Mouse (Mus musculus): ENCODE data around the gene Gpr107. TPM values are rescaled to one million over a fixed set of nuclear protein-coding genes. Genes with fewer than 3 reads are reported as not detected.

Gene Gpr107
- polyA plus RNA-seq, 2 experiments = 5.4 to 8.6 TPM

DNA sequence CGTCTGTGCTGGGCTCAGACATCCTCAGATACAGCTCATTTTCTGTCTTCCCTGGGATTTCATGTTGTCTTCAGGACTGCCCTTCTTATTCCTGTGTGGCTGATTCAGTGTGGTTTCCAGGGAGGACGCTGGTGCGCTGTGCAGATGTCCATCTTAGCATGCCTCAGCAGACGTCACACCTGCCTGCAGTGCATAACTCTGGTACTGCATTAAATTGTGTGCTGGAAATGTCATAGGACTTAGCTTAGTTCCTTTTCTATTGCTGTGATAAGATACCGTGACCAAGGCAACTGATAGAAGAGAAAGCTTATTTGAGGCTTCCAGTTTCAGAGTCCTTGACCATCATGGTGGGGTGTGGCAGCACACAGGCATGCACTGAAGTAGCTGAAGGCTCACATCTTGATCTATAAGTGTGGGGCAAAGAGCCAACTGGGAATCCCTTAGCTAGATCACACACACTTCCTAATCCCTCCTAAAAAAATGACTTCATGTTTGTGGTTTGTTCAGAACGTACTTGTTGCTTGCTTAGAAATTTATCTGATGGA lies 30.7 kb downstream of the Gpr107 start:
- ATAC-seq (ENCODE audit: insufficient read depth) (no peak), DNase-seq (ENCODE audit: low read depth in 3 of 3, low spot score in 3 of 3) (no peak)
- TF ChIP-seq CTCF (IDR thresholded peaks at IDR 0.05; ENCODE audit: low read depth) (no peak), EP300 (IDR thresholded peaks at IDR 0.05; ENCODE audit: low read depth) (no peak)
- Histone ChIP-seq H3K4me3 (ENCODE audit: insufficient read depth in 1 of 2, low read depth in 2 of 2, low read length in 2 of 2) (no peak overlapping the region), H3K9ac (replicated peaks) (no peak overlapping the region), H3K27ac (no peak overlapping the region), H3K4me1 (replicated peaks; ENCODE audit: control insufficient read depth in 2 of 2, insufficient read depth in 2 of 2, low read length in 1 of 2) (no peaks in the 10 kb centered on the region), H3K4me2 (ENCODE audit: low read depth) (no peak overlapping the region), H3K9me3 (ENCODE audit: control insufficient read depth, low read length) (no peaks in the 10 kb centered on the region), H3K27me3 (ENCODE audit: control insufficient read depth, insufficient read depth, low read length) (no peaks in the 10 kb centered on the region), H3K36me3 (replicated peaks; ENCODE audit: control insufficient read depth, insufficient read depth, low read depth) (peaks cover 7% of the 10 kb centered on the region)
- WGBS (ENCODE audit: insufficient replicate concordance) = 60% methylated on average over 6 of the region's 6 CpGs

GRCm38 (mm10) chr2:31183830-31184229 lies 31.7 kb downstream of the Gpr107 start:
- no peak overlapping the region for H3K4me3 ChIP-seq (ENCODE audit: insufficient read depth in 1 of 2, low read depth in 2 of 2, low read length in 2 of 2)
- TF ChIP-seq CTCF (IDR thresholded peaks at IDR 0.05; ENCODE audit: low read depth) = 0 out of 2 replicates have a peak, but pooled peaks have one; percentile 7
- no peak for TF ChIP-seq EP300 (IDR thresholded peaks at IDR 0.05; ENCODE audit: low read depth)
- no peak for DNase-seq (ENCODE audit: low read depth in 3 of 3, low spot score in 3 of 3)
- 74% methylated on average over 1 of the region's 1 CpGs for WGBS (ENCODE audit: insufficient replicate concordance)
- H3K36me3 ChIP-seq (replicated peaks; ENCODE audit: control insufficient read depth, insufficient read depth, low read depth) = peaks cover 2% of the 10 kb centered on the region
- no peaks in the 10 kb centered on the region for H3K27me3 ChIP-seq (ENCODE audit: control insufficient read depth, insufficient read depth, low read length)
- ATAC-seq (ENCODE audit: insufficient read depth) = no peak
- H3K4me1 ChIP-seq (replicated peaks; ENCODE audit: control insufficient read depth in 2 of 2, insufficient read depth in 2 of 2, low read length in 1 of 2) = no peaks in the 10 kb centered on the region
- H3K4me2 ChIP-seq (ENCODE audit: low read depth) = no peak overlapping the region
- H3K9me3 ChIP-seq (ENCODE audit: control insufficient read depth, low read length) = no peaks in the 10 kb centered on the region
- no peak overlapping the region for H3K27ac ChIP-seq
- no peak overlapping the region for H3K9ac ChIP-seq (replicated peaks)

GRCm38 (mm10) chr2:31188691-31189090 lies 36.6 kb downstream of the Gpr107 start:
- H3K4me2 ChIP-seq (ENCODE audit: low read depth) = no peak overlapping the region
- no peak overlapping the region for H3K9ac ChIP-seq (replicated peaks)
- H3K36me3 ChIP-seq (replicated peaks; ENCODE audit: control insufficient read depth, insufficient read depth, low read depth) = no peaks in the 10 kb centered on the region; the same call in none of the 2 replicates
- H3K4me1 ChIP-seq (replicated peaks; ENCODE audit: control insufficient read depth in 2 of 2, insufficient read depth in 2 of 2, low read length in 1 of 2) = no peaks in the 10 kb centered on the region
- DNase-seq (ENCODE audit: low read depth in 3 of 3, low spot score in 3 of 3) (no peak), ATAC-seq (ENCODE audit: insufficient read depth) (no peak)
- TF ChIP-seq EP300 (IDR thresholded peaks at IDR 0.05; ENCODE audit: low read depth) (no peak), CTCF (IDR thresholded peaks at IDR 0.05; ENCODE audit: low read depth) (no peak)
- no peaks in the 10 kb centered on the region for H3K9me3 ChIP-seq (ENCODE audit: control insufficient read depth, low read length)
- H3K27ac ChIP-seq = no peak overlapping the region
- H3K4me3 ChIP-seq (ENCODE audit: insufficient read depth in 1 of 2, low read depth in 2 of 2, low read length in 2 of 2) = no peak overlapping the region
- no peaks in the 10 kb centered on the region for H3K27me3 ChIP-seq (ENCODE audit: control insufficient read depth, insufficient read depth, low read length)
- WGBS (ENCODE audit: insufficient replicate concordance) = 89% methylated on average over 1 of the region's 1 CpGs

GRCm38 (mm10) chr2:31189654-31190053 lies 37.5 kb downstream of the Gpr107 start:
- no peaks in the 10 kb centered on the region for H3K27me3 ChIP-seq (ENCODE audit: control insufficient read depth, insufficient read depth, low read length)
- no peak overlapping the region for H3K4me3 ChIP-seq (ENCODE audit: insufficient read depth in 1 of 2, low read depth in 2 of 2, low read length in 2 of 2)
- WGBS (ENCODE audit: insufficient replicate concordance) = 75% methylated on average over 3 of the region's 3 CpGs
- H3K9ac ChIP-seq (replicated peaks) = no peak overlapping the region
- no peak overlapping the region for H3K4me2 ChIP-seq (ENCODE audit: low read depth)
- H3K9me3 ChIP-seq (ENCODE audit: control insufficient read depth, low read length) = no peaks in the 10 kb centered on the region
- H3K36me3 ChIP-seq (replicated peaks; ENCODE audit: control insufficient read depth, insufficient read depth, low read depth) = no peaks in the 10 kb centered on the region; the same call in none of the 2 replicates
- no peak for TF ChIP-seq CTCF (IDR thresholded peaks at IDR 0.05; ENCODE audit: low read depth)
- no peak for TF ChIP-seq EP300 (IDR thresholded peaks at IDR 0.05; ENCODE audit: low read depth)
- no peak overlapping the region for H3K27ac ChIP-seq
- H3K4me1 ChIP-seq (replicated peaks; ENCODE audit: control insufficient read depth in 2 of 2, insufficient read depth in 2 of 2, low read length in 1 of 2) = no peaks in the 10 kb centered on the region
- ATAC-seq (ENCODE audit: insufficient read depth) (no peak), DNase-seq (ENCODE audit: low read depth in 3 of 3, low spot score in 3 of 3) (no peak)

- H3K9ac ChIP-seq (replicated peaks) = no peak overlapping the region
- H3K4me1 ChIP-seq (replicated peaks; ENCODE audit: control insufficient read depth in 2 of 2, insufficient read depth in 2 of 2, low read length in 1 of 2) = no peaks in the 10 kb centered on the region
- WGBS (ENCODE audit: insufficient replicate concordance) = 77% methylated on average over 8 of the region's 8 CpGs
- H3K4me2 ChIP-seq (ENCODE audit: low read depth) = no peak overlapping the region
- no peak overlapping the region for H3K27ac ChIP-seq
- ATAC-seq (ENCODE audit: insufficient read depth) = no peak
- H3K36me3 ChIP-seq (replicated peaks; ENCODE audit: control insufficient read depth, insufficient read depth, low read depth) = no peaks in the 10 kb centered on the region; the same call in 1 of the 2 replicates
- no peak overlapping the region for H3K4me3 ChIP-seq (ENCODE audit: insufficient read depth in 1 of 2, low read depth in 2 of 2, low read length in 2 of 2)
- DNase-seq (ENCODE audit: low read depth in 3 of 3, low spot score in 3 of 3) = no peak
- no peaks in the 10 kb centered on the region for H3K9me3 ChIP-seq (ENCODE audit: control insufficient read depth, low read length)
- TF ChIP-seq EP300 (IDR thresholded peaks at IDR 0.05; ENCODE audit: low read depth) (no peak), CTCF (IDR thresholded peaks at IDR 0.05; ENCODE audit: low read depth) (no peak)
- H3K27me3 ChIP-seq (ENCODE audit: control insufficient read depth, insufficient read depth, low read length) = no peaks in the 10 kb centered on the region
Observed at GRCm38 (mm10) chr2:31191765-31192164, 39.6 kb downstream of the Gpr107 start.

Data from liver, embryonic 14.5 days (tissue).